Mouse (Mus musculus) adrenal gland (tissue): Measurements from ENCODE around the gene Msrb3.

Experiments
- intact Hi-C: fragments of 180-260 bp; cut with DNase I; formaldehyde crosslinking; loops from one replicate; pipeline ENCODE4 v1.15.1; 2025

The Msrb3 gene

GRCm38 (mm10) chr10:120815290-120815689 lies 83.6 kb downstream of the Msrb3 start:
- intact Hi-C loops, result no loop called here

- intact Hi-C loops, result no loop called here
Observed at GRCm38 (mm10) chr10:120811796-120812443, 87.0 kb downstream of the Msrb3 start.

GRCm38 (mm10) chr10:120810832-120811571 lies 87.9 kb downstream of the Msrb3 start:
- intact Hi-C loops, result no loop called here

- intact Hi-C loops, result no loop called here
Observed at GRCm38 (mm10) chr10:120810053-120810696, 88.7 kb downstream of the Msrb3 start.

- intact Hi-C loops, result no loop called here
Observed at GRCm38 (mm10) chr10:120808167-120808566, 90.7 kb downstream of the Msrb3 start.

- intact Hi-C loops, result no loop called here
Observed at GRCm38 (mm10) chr10:120801127-120801526, 97.8 kb downstream of the Msrb3 start.

- intact Hi-C loops, result no loop called here
Observed at GRCm38 (mm10) chr10:120799479-120799878, 99.4 kb downstream of the Msrb3 start.

- intact Hi-C loops, result no loop called here
Observed at GRCm38 (mm10) chr10:120796749-120797148, 102.2 kb downstream of the Msrb3 start.

- intact Hi-C loops, result no loop called here
Observed at GRCm38 (mm10) chr10:120794391-120794817, 104.5 kb downstream of the Msrb3 start.

GRCm38 (mm10) chr10:120792191-120792765 lies 106.6 kb downstream of the Msrb3 start:
- intact Hi-C loops, result no loop called here

- intact Hi-C loops, result no loop called here
Observed at GRCm38 (mm10) chr10:120791438-120791837, 107.5 kb downstream of the Msrb3 start.

- intact Hi-C loops, result no loop called here
Observed at GRCm38 (mm10) chr10:120787202-120787601, 111.7 kb downstream of the Msrb3 start.

GRCm38 (mm10) chr10:120784516-120784915 lies 114.4 kb downstream of the Msrb3 start:
- intact Hi-C loops, result no loop called here

- intact Hi-C loops, result no loop called here
Observed at GRCm38 (mm10) chr10:120783393-120783792, 115.5 kb downstream of the Msrb3 start.

- intact Hi-C loops, result no loop called here
Observed at GRCm38 (mm10) chr10:120777499-120777898, 121.4 kb downstream of the Msrb3 start.

- intact Hi-C loops, result no loop called here
Observed at GRCm38 (mm10) chr10:120775361-120775760, 123.5 kb downstream of the Msrb3 start.

GRCm38 (mm10) chr10:120767418-120767817 lies 131.5 kb downstream of the Msrb3 start:
- intact Hi-C loops, result no loop called here

- intact Hi-C loops, result no loop called here
Observed at GRCm38 (mm10) chr10:120765398-120765797, 133.5 kb downstream of the Msrb3 start.

- intact Hi-C loops, result no loop called here
Observed at GRCm38 (mm10) chr10:120763656-120764466, 135.0 kb downstream of the Msrb3 start.

- intact Hi-C loops, result no loop called here
Observed at GRCm38 (mm10) chr10:120762958-120763357, 135.9 kb downstream of the Msrb3 start.

GRCm38 (mm10) chr10:120760679-120761078 lies 138.2 kb downstream of the Msrb3 start:
- intact Hi-C loops, result no loop called here
